Comparison of ENCODE assay signal across 9 mouse cellular contexts in genomic region chr6:129534057-129534456, GRCm38 (mm10). TPM values are rescaled to one million over a fixed set of nuclear protein-coding genes. Genes with fewer than 3 reads are reported as not detected.
A peak's percentile ranks its signal among the peaks of the same experiment; 100 is the strongest.
DNase-seq lines count a peak whose midpoint lies in the region; ATAC-seq and TF ChIP-seq lines count a peak whose summit lies in the region.
"Had no signal": no experiment of that assay in that cellular context is flagged by ENCODE, and none has a peak within 500 bp of the region (broad histone marks: within the 10 kb centered on the region; RNA-seq: fewer than 3 reads in every experiment).

No protein-coding gene starts in this region.

- no peak for DNase-seq in heart, adult 2 months
- DNase-seq in heart, postnatal 25 days (ENCODE audit: low spot score): no peak
- DNase-seq in 3T3-L1 (ENCODE audit: low read depth, low spot score): peak; percentile 78
- peak; percentile 83 for DNase-seq in brain, adult 2 months (ENCODE audit: low read depth, low spot score)
- DNase-seq in gastrocnemius, adult 8-10 months (ENCODE audit: low spot score in 2 of 2): no peak

- intact Hi-C loops in heart, adult 2 months (cut with DNase I): loop anchor here (10.0 kb wide), 1 partner anchor 349 kb away; the partner anchor contains the start of gene Clec2d
- intact Hi-C loops in heart, postnatal 25 days (cut with DNase I): loop anchor here (5.0 kb wide), 1 partner anchor 687 kb away; no protein-coding TSS in a partner anchor

- H3K79me2 ChIP-seq in heart, adult 2 months (replicated peaks; ENCODE audit: control insufficient read depth, insufficient read depth, low read length): peaks cover 2% of the 10 kb centered on the region; the same call in 1 of the 2 replicates

- TF ChIP-seq POLR2A in heart, adult 2 months (IDR thresholded peaks at IDR 0.05; ENCODE audit: insufficient read depth, low read depth, low read length): no peak

- WGBS in heart, adult 2 months: 3% methylated on average over 9 of the region's 9 CpGs
- WGBS in forebrain, embryonic 15.5 days: 5% methylated on average over 9 of the region's 9 CpGs
- 5% methylated on average over 9 of the region's 9 CpGs for WGBS in liver, embryonic 12.5 days (ENCODE audit: insufficient replicate concordance)
- WGBS in stomach, embryonic 15.5 days: 17% methylated on average over 9 of the region's 9 CpGs

- H3K9ac ChIP-seq in heart, adult 2 months (ENCODE audit: low read depth, low read length): peak overlapping the region; percentile 60
- peak overlapping the region; percentile 87 for H3K9ac ChIP-seq in forebrain, embryonic 15.5 days (replicated peaks)
- peak overlapping the region; percentile 88 for H3K9ac ChIP-seq in liver, embryonic 12.5 days
- H3K9ac ChIP-seq in stomach, embryonic 15.5 days: peak overlapping the region; percentile 61; the same call in 1 of the 2 replicates

- H3K4me3 ChIP-seq in heart, adult 2 months: peak overlapping the region; percentile 84
- H3K4me3 ChIP-seq in forebrain, embryonic 15.5 days: peak overlapping the region; percentile 78
- peak overlapping the region; percentile 80 for H3K4me3 ChIP-seq in liver, embryonic 12.5 days
- peak overlapping the region; percentile 62 for H3K4me3 ChIP-seq in stomach, embryonic 15.5 days (replicated peaks)

- H3K36me3 ChIP-seq in heart, adult 2 months (ENCODE audit: control insufficient read depth, insufficient read depth, low read length): peaks cover 31% of the 10 kb centered on the region
- H3K36me3 ChIP-seq in forebrain, embryonic 15.5 days: peaks cover 17% of the 10 kb centered on the region
- H3K36me3 ChIP-seq in liver, embryonic 12.5 days: peaks cover 23% of the 10 kb centered on the region
- peaks cover 10% of the 10 kb centered on the region for H3K36me3 ChIP-seq in stomach, embryonic 15.5 days

- H3K9me3 ChIP-seq in forebrain, embryonic 15.5 days: no peaks in the 10 kb centered on the region
- no peaks in the 10 kb centered on the region for H3K9me3 ChIP-seq in liver, embryonic 12.5 days (replicated peaks)
- no peaks in the 10 kb centered on the region for H3K9me3 ChIP-seq in stomach, embryonic 15.5 days

- TF ChIP-seq CTCF in heart, adult 2 months (IDR thresholded peaks at IDR 0.05): no peak

- ATAC-seq in forebrain, embryonic 15.5 days (replicated peaks): peak; percentile 46
- ATAC-seq in liver, embryonic 12.5 days: no peak
- ATAC-seq in stomach, embryonic 15.5 days (ENCODE audit: insufficient read depth, low FRiP score, low read depth): no peak

- peak overlapping the region; percentile 59 for H3K4me2 ChIP-seq in forebrain, embryonic 15.5 days (replicated peaks)
- peak overlapping the region; percentile 76 for H3K4me2 ChIP-seq in liver, embryonic 12.5 days
- peak overlapping the region; percentile 93 for H3K4me2 ChIP-seq in stomach, embryonic 15.5 days

- H3K27me3 ChIP-seq in heart, adult 2 months (ENCODE audit: control insufficient read depth, insufficient read depth, low read length): no peaks in the 10 kb centered on the region
- H3K27me3 ChIP-seq in forebrain, embryonic 15.5 days: no peaks in the 10 kb centered on the region
- no peaks in the 10 kb centered on the region for H3K27me3 ChIP-seq in liver, embryonic 12.5 days (replicated peaks)
- H3K27me3 ChIP-seq in stomach, embryonic 15.5 days (replicated peaks): no peaks in the 10 kb centered on the region

- no peak for TF ChIP-seq EP300 in heart, adult 2 months (IDR thresholded peaks at IDR 0.05; ENCODE audit: insufficient read depth, low read depth, low read length)

- peaks cover 14% of the 10 kb centered on the region for H3K4me1 ChIP-seq in heart, adult 2 months (ENCODE audit: control insufficient read depth, insufficient read depth, low read length)
- H3K4me1 ChIP-seq in forebrain, embryonic 15.5 days: peaks cover 29% of the 10 kb centered on the region
- peaks cover 25% of the 10 kb centered on the region for H3K4me1 ChIP-seq in liver, embryonic 12.5 days
- peaks cover 13% of the 10 kb centered on the region for H3K4me1 ChIP-seq in stomach, embryonic 15.5 days

- peak overlapping the region; percentile 100 for H3K27ac ChIP-seq in heart, adult 2 months
- peak overlapping the region; percentile 85 for H3K27ac ChIP-seq in forebrain, embryonic 15.5 days (replicated peaks)
- peak overlapping the region; percentile 84 for H3K27ac ChIP-seq in liver, embryonic 12.5 days
- H3K27ac ChIP-seq in stomach, embryonic 15.5 days: no peak overlapping the region

RNA-seq across cellular contexts. Expression of gene Gabarapl1, which starts 1.1 kb away (rescaled TPM):
- 100 to 1,000 TPM; 118 to 166 TPM for total RNA-seq in heart, adult 2 months (2021)
- 63.7 and 73.3 TPM in 2 replicates for polyA plus RNA-seq in heart, adult 2 months (2012; rRNA removed)
- total RNA-seq in heart, postnatal 25 days (2021): 100 to 1,000 TPM in 1 of 2 experiments, 10 to 100 TPM in 1; 97.1 to 107 TPM
- polyA plus RNA-seq in forebrain, embryonic 15.5 days (2015; fragmentation: Nextera tagmentation; extraction: Ambion mirVana): 186 and 197 TPM in 2 replicates
- 37.8 and 38.0 TPM in 2 replicates for polyA plus RNA-seq in liver, embryonic 12.5 days (2016; fragmentation: Nextera tagmentation; extraction: Ambion mirVana)
- 40.2 and 42.1 TPM in 2 replicates for polyA plus RNA-seq in stomach, embryonic 15.5 days (2015; fragmentation: Nextera tagmentation; extraction: Ambion mirVana)
- 10 to 100 TPM; 69.2 to 94.1 (median 86.7) TPM for total RNA-seq in gastrocnemius, adult 8-10 months (2022)

RNA-seq across cellular contexts. Expression of gene Tmem52b, which starts 21.7 kb away (rescaled TPM):
- not detected for total RNA-seq in heart, adult 2 months (2021)
- polyA plus RNA-seq in heart, adult 2 months (2012; rRNA removed): not detected in 2 replicates
- total RNA-seq in heart, postnatal 25 days (2021): not detected
- polyA plus RNA-seq in forebrain, embryonic 15.5 days (2015; fragmentation: Nextera tagmentation; extraction: Ambion mirVana): not detected in 2 replicates
- polyA plus RNA-seq in liver, embryonic 12.5 days (2016; fragmentation: Nextera tagmentation; extraction: Ambion mirVana): not detected in 2 replicates
- 0.30 TPM in 1 of 2 replicates, not detected in the other for polyA plus RNA-seq in stomach, embryonic 15.5 days (2015; fragmentation: Nextera tagmentation; extraction: Ambion mirVana)
- total RNA-seq in gastrocnemius, adult 8-10 months (2022): not detected
- total RNA-seq: neutrophil, adult 5-6 weeks had no signal

RNA-seq across cellular contexts. Expression of gene Olr1, which starts 27.1 kb away (rescaled TPM):
- total RNA-seq in heart, adult 2 months (2021): under 1 TPM; 0.07 to 0.21 TPM
- polyA plus RNA-seq in heart, adult 2 months (2012; rRNA removed): 0.06 TPM in 2 replicates
- total RNA-seq in heart, postnatal 25 days (2021): under 1 TPM; 0.06 to 0.47 TPM
- polyA plus RNA-seq in forebrain, embryonic 15.5 days (2015; fragmentation: Nextera tagmentation; extraction: Ambion mirVana): not detected in 2 replicates
- polyA plus RNA-seq in liver, embryonic 12.5 days (2016; fragmentation: Nextera tagmentation; extraction: Ambion mirVana): 0.74 and 0.83 TPM in 2 replicates
- 0.05 and 0.14 TPM in 2 replicates for polyA plus RNA-seq in stomach, embryonic 15.5 days (2015; fragmentation: Nextera tagmentation; extraction: Ambion mirVana)
- under 1 TPM in 1 of 4 experiments, not detected in 3; 0.48 TPM for total RNA-seq in gastrocnemius, adult 8-10 months (2022)

RNA-seq across cellular contexts. Expression of gene Klre1, which starts 43.6 kb away (rescaled TPM):
- total RNA-seq in heart, adult 2 months (2021): under 1 TPM in 1 of 2 experiments, not detected in 1; 0.14 TPM
- 0.15 and 0.33 TPM in 2 replicates for polyA plus RNA-seq in heart, adult 2 months (2012; rRNA removed)
- total RNA-seq in heart, postnatal 25 days (2021): not detected
- polyA plus RNA-seq in forebrain, embryonic 15.5 days (2015; fragmentation: Nextera tagmentation; extraction: Ambion mirVana): not detected in 2 replicates
- not detected in 2 replicates for polyA plus RNA-seq in liver, embryonic 12.5 days (2016; fragmentation: Nextera tagmentation; extraction: Ambion mirVana)
- polyA plus RNA-seq in stomach, embryonic 15.5 days (2015; fragmentation: Nextera tagmentation; extraction: Ambion mirVana): not detected in 2 replicates
- not detected for total RNA-seq in gastrocnemius, adult 8-10 months (2022)

RNA-seq across cellular contexts. Expression of gene Klrd1, which starts 57.5 kb away (rescaled TPM):
- under 1 TPM in 1 of 2 experiments, not detected in 1; 0.48 TPM for total RNA-seq in heart, adult 2 months (2021)
- polyA plus RNA-seq in heart, adult 2 months (2012; rRNA removed): 0.64 TPM in 1 of 2 replicates, not detected in the other
- not detected for total RNA-seq in heart, postnatal 25 days (2021)
- polyA plus RNA-seq in forebrain, embryonic 15.5 days (2015; fragmentation: Nextera tagmentation; extraction: Ambion mirVana): not detected in 2 replicates
- polyA plus RNA-seq in liver, embryonic 12.5 days (2016; fragmentation: Nextera tagmentation; extraction: Ambion mirVana): 0.18 and 0.83 TPM in 2 replicates
- polyA plus RNA-seq in stomach, embryonic 15.5 days (2015; fragmentation: Nextera tagmentation; extraction: Ambion mirVana): 0.83 and 1.4 TPM in 2 replicates
- total RNA-seq in gastrocnemius, adult 8-10 months (2022): not detected

Comparison
In these comparisons a context has a peak if more than half of its experiments do, and no peak if none do; other contexts are left out.
1. DNase-seq: peak in 3T3-L1 (single experiment) and brain, adult 2 months (single experiment); none in heart, adult 2 months (0 of 2), heart, postnatal 25 days (single experiment) and gastrocnemius, adult 8-10 months (0 of 2).
2. Peak in every context shown above with its lines, with median percentiles within 50 percentile points of each other: H3K4me3 ChIP-seq, H3K9ac ChIP-seq and H3K4me2 ChIP-seq.